Mouse (Mus musculus) liver, postnatal 0 days (tissue): ENCODE data around the gene Dstn. TPM values are rescaled to one million over a fixed set of nuclear protein-coding genes. Genes with fewer than 3 reads are reported as not detected.

ENCODE experiments used
- ATAC-seq: fragments of 200-750 bp; cut with Nextera tagmentation; 2 replicates; pipeline ENCODE4 v1.8.0; 2017; ENCODE audit warnings: mild to moderate bottlenecking, moderate library complexity
- DNase-seq: peaks from one replicate; pipeline ENCODE4 v3.0.0-alpha.2; 2016
- H3K27ac ChIP-seq: fragments of 300-500 bp; sonication (generic); 2 replicates; pipeline ENCODE4 v1.5.1; 2014; ENCODE audit warnings: antibody characterized with exemption, moderate library complexity, mild to moderate bottlenecking, low read depth
- H3K27me3 ChIP-seq: fragments of 300-500 bp; sonication (generic); 2 replicates; pipeline ENCODE4 v1.6.1; 2014; ENCODE audit warnings: low read length, control low read depth, mixed read lengths; ENCODE audit not compliant: insufficient read depth
- H3K36me3 ChIP-seq: fragments of 300-500 bp; sonication (generic); replicated peaks from 2 replicates; pipeline ENCODE4 v1.6.1; 2014; ENCODE audit warnings: mild to moderate bottlenecking, control low read depth, low read length, moderate library complexity, mixed read lengths; ENCODE audit not compliant: insufficient read depth
- H3K4me1 ChIP-seq: fragments of 300-500 bp; sonication (generic); 2 replicates; pipeline ENCODE4 v1.6.1; 2014; ENCODE audit warnings: antibody characterized with exemption, mild to moderate bottlenecking, control low read depth; ENCODE audit not compliant: insufficient read depth
- H3K4me2 ChIP-seq: fragments of 300-500 bp; sonication (generic); 2 replicates; pipeline ENCODE4 v1.6.1; 2014; ENCODE audit warnings: low read depth, mild to moderate bottlenecking, low read length, moderate library complexity, mixed read lengths
- H3K4me3 ChIP-seq: fragments of 300-500 bp; sonication (generic); 2 replicates; pipeline ENCODE4 v1.5.1; 2014; ENCODE audit warnings: low read depth, low read length
- H3K9ac ChIP-seq: fragments of 300-500 bp; sonication (generic); replicated peaks from 2 replicates; pipeline ENCODE4 v1.6.1; 2014; ENCODE audit warnings: mild to moderate bottlenecking, moderate library complexity
- H3K9me3 ChIP-seq: fragments of 300-500 bp; sonication (generic); 2 replicates; pipeline ENCODE4 v1.6.1; 2016; ENCODE audit warnings: mild to moderate bottlenecking, control low read depth, low read length, mixed read lengths
- CTCF ChIP-seq: sonication (generic); IDR thresholded peaks from 2 replicates; pipeline ENCODE4 v1.5.1; 2016; ENCODE audit warnings: antibody characterized with exemption, low read depth
- EP300 ChIP-seq: IDR thresholded peaks from 2 replicates; pipeline ENCODE4 v1.6.1; 2016; ENCODE audit warnings: antibody characterized with exemption, low read depth, mild to moderate bottlenecking
- WGBS: fragments of 180-500 bp; shearing (Covaris S2); extraction: QIAGEN DNeasy Blood & Tissue Kit; methylation state at CpG from one replicate; pipeline ENCODE4 v1.1.7; 2014; ENCODE audit not compliant: insufficient replicate concordance; 5-methylcytosine and 5-hydroxymethylcytosine counted together
- polyA plus RNA-seq: library from polyadenylated mRNA; unstranded; fragments of >200 nt; fragmentation: Nextera tagmentation; extraction: Ambion mirVana; gene quantifications from 2 replicates; pipeline ENCODE4 v1.2.1, GENCODE M21; 2015

The Dstn gene
- polyA plus RNA-seq, 1 experiment from 2014 or later = 155 TPM

DNA sequence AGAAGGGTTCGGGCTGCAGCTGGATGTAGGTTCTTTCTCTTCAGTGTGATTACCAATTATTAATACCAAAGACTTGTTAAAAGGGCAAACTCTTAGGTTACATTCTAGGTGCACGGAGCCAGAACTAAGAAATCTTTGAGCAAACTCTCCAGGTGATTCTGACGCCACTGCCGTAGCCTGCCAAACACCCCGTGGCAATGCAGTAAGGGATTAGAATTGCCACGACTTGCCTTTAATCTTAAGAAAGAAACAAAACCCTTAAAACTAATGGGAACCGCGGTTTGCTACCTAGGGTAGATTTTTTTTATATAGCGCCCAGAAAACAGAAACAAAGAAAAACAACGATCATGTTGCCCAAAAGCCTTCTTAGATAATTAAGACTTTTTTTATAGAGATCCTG lies 899 bp upstream of the Dstn start:
- H3K27me3 ChIP-seq = no peaks in the 10 kb centered on the region
- 9% methylated on average over 10 of the region's 10 CpGs for WGBS
- TF ChIP-seq EP300 (no peak), CTCF (no peak)
- H3K36me3 ChIP-seq = no peaks in the 10 kb centered on the region
- peaks cover 22% of the 10 kb centered on the region for H3K4me1 ChIP-seq
- DNase-seq (no peak), ATAC-seq (no peak)
- peak overlapping the region; percentile 96 for H3K4me2 ChIP-seq
- H3K27ac ChIP-seq = peak overlapping the region; percentile 98
- peak overlapping the region; percentile 86 for H3K4me3 ChIP-seq
- H3K9me3 ChIP-seq = no peaks in the 10 kb centered on the region
- peak overlapping the region; percentile 90 for H3K9ac ChIP-seq

DNA sequence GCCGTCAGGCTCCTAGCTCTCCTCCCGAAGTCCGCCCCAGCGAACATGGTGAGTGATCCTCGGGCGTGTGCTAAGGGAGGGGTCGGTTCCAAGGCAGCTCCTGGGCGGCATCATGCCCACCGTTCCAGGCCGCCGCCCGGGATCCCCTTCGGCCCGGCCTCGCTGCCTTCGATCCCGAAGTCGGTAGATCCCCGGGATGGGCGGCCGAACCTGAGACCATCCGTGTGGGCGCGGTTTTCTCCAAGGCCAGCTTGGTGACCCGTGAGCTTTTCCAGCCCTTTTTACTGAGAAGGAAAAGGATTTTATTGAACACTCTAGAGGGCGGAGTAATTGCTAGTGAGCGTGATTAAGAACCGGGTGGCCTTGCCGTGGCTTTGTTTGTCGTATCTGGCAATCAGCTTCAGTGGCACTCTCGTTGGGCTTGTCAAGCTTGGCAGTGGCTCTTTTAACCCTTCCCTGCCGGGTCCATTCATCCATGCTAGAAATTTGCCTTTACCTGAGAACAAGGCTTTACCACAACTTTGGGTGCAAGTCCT lies 548 bp downstream of the Dstn start:
- TF ChIP-seq EP300 (no peak), CTCF (no peak)
- WGBS = 0% methylated on average over 32 of the region's 32 CpGs
- Histone ChIP-seq H3K36me3 (no peaks in the 10 kb centered on the region), H3K27ac (peak overlapping the region; percentile 98), H3K4me2 (peak overlapping the region; percentile 96), H3K9me3 (no peaks in the 10 kb centered on the region), H3K4me1 (peaks cover 20% of the 10 kb centered on the region), H3K27me3 (no peaks in the 10 kb centered on the region), H3K9ac (peak overlapping the region; percentile 90), H3K4me3 (peak overlapping the region; percentile 86)
- peak; percentile 42 for ATAC-seq
- DNase-seq = no peak

- Histone ChIP-seq H3K36me3 (no peaks in the 10 kb centered on the region), H3K9ac (peak overlapping the region; percentile 90), H3K4me1 (peaks cover 22% of the 10 kb centered on the region), H3K9me3 (no peaks in the 10 kb centered on the region), H3K4me3 (peak overlapping the region; percentile 86), H3K27ac (peak overlapping the region; percentile 98), H3K27me3 (no peaks in the 10 kb centered on the region), H3K4me2 (peak overlapping the region; percentile 96)
- DNase-seq (peak; percentile 63), ATAC-seq (peak; percentile 46)
- WGBS = 6% methylated on average over 5 of the region's 5 CpGs
- TF ChIP-seq CTCF (no peak), EP300 (peak; percentile 98)
Measured at GRCm38 (mm10) chr2:143916229-143916628, 1.1 kb downstream of the Dstn start.

GRCm38 (mm10) chr2:143917622-143918021 lies 2.5 kb downstream of the Dstn start:
- H3K9me3 ChIP-seq = no peaks in the 10 kb centered on the region
- 0 out of 2 replicates have a peak overlapping the region, but pooled peaks have one; percentile 34 for H3K9ac ChIP-seq
- TF ChIP-seq EP300 = peak; percentile 52; the same call in 1 of the 2 replicates
- TF ChIP-seq CTCF = no peak
- peak overlapping the region; percentile 86 for H3K4me3 ChIP-seq
- 38% methylated on average over 5 of the region's 5 CpGs for WGBS
- no peaks in the 10 kb centered on the region for H3K36me3 ChIP-seq
- ATAC-seq (no peak), DNase-seq (no peak)
- H3K4me2 ChIP-seq = peak overlapping the region; percentile 96
- peaks cover 22% of the 10 kb centered on the region for H3K4me1 ChIP-seq
- H3K27ac ChIP-seq = peak overlapping the region; percentile 98; the same call in 1 of the 2 replicates
- H3K27me3 ChIP-seq = no peaks in the 10 kb centered on the region

GRCm38 (mm10) chr2:143918831-143919502 lies 3.8 kb downstream of the Dstn start:
- Histone ChIP-seq H3K4me2 (peak overlapping the region; percentile 96; the same call in 1 of the 2 replicates), H3K36me3 (no peaks in the 10 kb centered on the region), H3K27ac (no peak overlapping the region), H3K4me1 (peaks cover 25% of the 10 kb centered on the region), H3K9ac (no peak overlapping the region), H3K27me3 (no peaks in the 10 kb centered on the region), H3K4me3 (0 out of 2 replicates have a peak overlapping the region, but pooled peaks have one; percentile 4), H3K9me3 (no peaks in the 10 kb centered on the region)
- ATAC-seq (no peak), DNase-seq (no peak)
- WGBS = 54% methylated on average over 4 of the region's 4 CpGs
- TF ChIP-seq CTCF (peak; percentile 41), EP300 (no peak)

GRCm38 (mm10) chr2:143924085-143924484 lies 9.0 kb downstream of the Dstn start:
- no peak overlapping the region for H3K4me3 ChIP-seq
- H3K27ac ChIP-seq = no peak overlapping the region
- TF ChIP-seq EP300 (no peak), CTCF (no peak)
- WGBS = 49% methylated on average over 7 of the region's 7 CpGs
- H3K27me3 ChIP-seq = no peaks in the 10 kb centered on the region
- H3K4me2 ChIP-seq = no peak overlapping the region
- no peaks in the 10 kb centered on the region for H3K36me3 ChIP-seq
- H3K9me3 ChIP-seq = no peaks in the 10 kb centered on the region
- no peak overlapping the region for H3K9ac ChIP-seq
- peaks cover 12% of the 10 kb centered on the region for H3K4me1 ChIP-seq
- ATAC-seq (no peak), DNase-seq (no peak)
